Mouse (Mus musculus): ENCODE measurements around the gene Srgap1.

The Srgap1 gene

DNA sequence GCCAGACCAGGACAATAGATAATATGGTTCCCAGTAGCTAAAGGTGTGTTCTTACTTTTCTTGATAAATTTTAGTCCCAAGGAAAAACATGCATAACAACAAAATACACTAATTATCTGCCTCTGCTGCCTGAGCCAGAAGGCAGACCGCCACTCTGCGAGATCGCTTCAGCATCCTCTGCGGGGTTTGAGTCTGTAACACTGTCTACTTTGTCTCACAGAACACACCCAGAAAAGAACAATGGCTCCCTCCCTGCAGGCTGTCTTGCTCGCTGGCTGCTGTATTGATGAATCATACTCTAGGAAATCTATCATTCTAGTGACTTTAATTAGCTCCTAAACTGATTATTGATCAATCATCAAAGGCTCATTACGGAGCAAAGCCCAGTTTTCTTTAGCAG lies 164.7 kb downstream of the Srgap1 start:
- no peak for DNase-seq (ENCODE audit: low spot score)

- no peak for DNase-seq (ENCODE audit: low spot score)
These were observed 168.3 kb downstream of the Srgap1 start for GRCm38 (mm10) chr10:121878855-121879254.

DNA sequence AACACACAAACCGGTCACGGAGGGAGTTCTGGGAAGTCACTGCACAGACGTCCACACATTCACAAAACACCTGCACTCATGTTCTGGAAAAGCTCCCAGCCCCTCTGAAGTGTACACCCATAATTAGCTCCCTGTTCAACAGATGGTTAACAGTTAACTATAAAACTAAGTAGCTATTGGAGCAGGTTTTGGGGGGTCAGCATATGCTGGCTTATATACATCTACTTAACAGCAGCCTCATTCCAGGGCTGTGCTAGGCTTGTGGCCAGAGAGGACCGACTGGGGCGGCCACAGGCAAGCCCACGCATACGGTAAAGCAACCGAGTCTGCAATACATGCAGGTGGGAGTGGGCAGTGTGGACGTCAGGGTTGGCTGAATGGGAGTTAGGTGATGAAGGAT lies 169.2 kb downstream of the Srgap1 start:
- no peak for DNase-seq (ENCODE audit: low spot score)

- no peak for DNase-seq (ENCODE audit: low spot score)
These were observed 174.0 kb downstream of the Srgap1 start for GRCm38 (mm10) chr10:121873063-121873489.

DNA sequence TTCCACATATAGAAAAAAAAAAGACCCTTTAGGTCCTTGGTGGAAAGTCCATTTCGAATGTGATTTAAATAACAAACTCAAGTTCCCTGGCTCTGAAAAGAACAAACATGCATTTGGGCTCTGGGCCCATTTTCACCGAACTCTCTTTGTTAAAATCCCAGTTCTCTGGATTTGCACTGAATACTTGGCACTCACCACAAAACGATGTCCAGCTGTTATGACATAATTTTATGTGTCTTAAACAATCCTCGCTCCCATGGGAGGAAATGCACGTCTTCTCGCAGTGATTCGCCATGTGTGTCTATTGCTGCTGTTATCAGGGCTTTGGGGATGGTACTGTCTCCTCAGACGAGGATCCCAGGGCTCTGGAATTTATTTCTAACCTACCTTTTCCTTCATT lies 177.2 kb downstream of the Srgap1 start:
- no peak for DNase-seq (ENCODE audit: low spot score)

DNA sequence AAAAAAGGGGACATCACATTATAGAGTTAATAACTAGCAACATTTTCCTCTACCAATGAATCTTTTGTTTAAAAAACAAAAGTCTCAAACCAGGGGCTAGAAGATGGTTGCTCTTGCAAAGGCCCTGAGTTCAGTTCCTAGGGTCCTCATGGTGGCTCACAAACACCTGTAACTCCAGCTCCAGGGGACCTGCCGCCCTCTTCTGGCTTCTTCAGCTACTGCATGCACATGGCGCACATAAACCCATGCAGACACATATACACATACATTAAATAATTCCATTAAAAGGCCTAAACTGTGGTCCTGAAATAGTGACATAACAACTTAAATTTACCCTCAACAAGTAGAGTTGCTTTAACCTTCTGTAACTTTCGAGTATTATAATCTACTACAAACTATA lies 178.9 kb downstream of the Srgap1 start:
- DNase-seq (ENCODE audit: low spot score), result no peak

- no peak for DNase-seq (ENCODE audit: low spot score)
These were observed 181.4 kb downstream of the Srgap1 start for GRCm38 (mm10) chr10:121865503-121866239.

GRCm38 (mm10) chr10:121860924-121861323 lies 186.2 kb downstream of the Srgap1 start:
- DNase-seq (ENCODE audit: low spot score), result no peak

- no peak for DNase-seq (ENCODE audit: low spot score)
These were observed 187.1 kb downstream of the Srgap1 start for GRCm38 (mm10) chr10:121859803-121860571.

- no peak for DNase-seq (ENCODE audit: low spot score)
These were observed 188.2 kb downstream of the Srgap1 start for GRCm38 (mm10) chr10:121858911-121859310.

DNA sequence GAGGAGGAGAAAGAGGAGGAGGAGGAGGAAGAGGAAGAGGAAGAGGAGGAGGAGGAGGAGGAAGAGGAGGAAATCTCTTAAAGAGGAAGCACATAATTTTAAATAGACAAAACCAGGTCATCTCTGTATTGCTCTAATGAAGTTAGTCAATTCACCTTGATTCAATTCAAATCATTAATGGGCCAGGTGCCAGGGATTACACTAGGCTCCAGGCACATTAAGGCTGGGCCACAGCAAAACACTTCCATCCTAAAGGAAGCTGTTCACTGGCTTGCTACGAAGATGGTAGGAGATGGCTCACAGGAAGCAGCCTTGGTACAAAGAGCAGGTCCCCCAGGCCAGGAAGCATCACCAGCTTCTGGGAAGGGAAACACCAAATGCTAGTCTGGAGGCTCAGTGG lies 189.0 kb downstream of the Srgap1 start:
- DNase-seq (ENCODE audit: low spot score), result no peak

DNA sequence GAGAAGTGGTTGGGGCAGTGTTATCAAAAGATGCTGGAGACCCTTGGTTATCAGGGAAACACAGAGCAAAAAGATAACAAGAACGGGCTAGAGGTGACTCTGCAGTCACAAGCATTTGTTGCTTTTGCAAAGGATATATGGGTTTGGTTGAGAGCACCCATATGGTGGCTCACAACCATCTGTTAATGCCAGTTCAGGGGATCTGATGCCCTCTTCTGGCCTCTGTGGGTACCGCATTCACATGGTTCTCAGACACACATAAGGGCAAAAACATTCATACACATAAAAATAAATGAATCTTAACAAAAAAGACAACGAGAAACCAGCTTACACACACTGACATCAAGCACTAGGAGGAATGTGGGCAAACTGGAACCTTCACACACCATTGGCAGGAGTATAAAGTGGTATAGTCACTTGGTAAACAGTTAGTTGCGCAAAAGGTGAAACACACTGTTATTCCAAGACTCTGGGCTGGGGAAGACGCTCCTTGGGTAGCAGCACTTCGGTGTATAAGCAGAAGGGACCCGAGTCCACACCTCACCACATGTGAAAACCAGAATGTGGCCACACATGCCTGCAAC lies 191.2 kb downstream of the Srgap1 start:
- DNase-seq (ENCODE audit: low spot score), result peak; percentile 12

DNA sequence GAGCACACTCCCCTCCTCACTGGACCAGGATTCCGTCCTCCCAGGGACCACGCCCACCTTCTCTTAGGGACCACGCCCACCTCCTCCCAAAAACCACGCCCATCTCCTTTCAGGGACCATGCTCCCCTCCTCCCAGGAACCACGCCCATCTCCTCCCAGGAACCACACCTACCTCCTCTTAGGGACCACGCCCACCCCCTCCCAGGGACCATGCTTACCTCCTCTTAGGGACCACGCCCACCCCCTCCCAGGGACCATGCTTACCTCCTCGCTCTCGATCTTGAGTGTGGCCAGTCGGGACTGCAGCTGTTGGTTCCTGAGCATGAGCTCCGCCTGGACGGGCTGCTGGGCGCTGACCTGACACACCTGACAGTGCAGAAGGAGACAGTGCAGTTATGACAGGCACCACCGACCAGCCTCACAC lies 193.7 kb downstream of the Srgap1 start:
- DNase-seq (ENCODE audit: low spot score), result no peak

- DNase-seq (ENCODE audit: low spot score), result no peak
These were observed 197.6 kb downstream of the Srgap1 start for GRCm38 (mm10) chr10:121849496-121849895.

GRCm38 (mm10) chr10:121845677-121846076 lies 201.4 kb downstream of the Srgap1 start:
- no peak for DNase-seq (ENCODE audit: low spot score)

DNA sequence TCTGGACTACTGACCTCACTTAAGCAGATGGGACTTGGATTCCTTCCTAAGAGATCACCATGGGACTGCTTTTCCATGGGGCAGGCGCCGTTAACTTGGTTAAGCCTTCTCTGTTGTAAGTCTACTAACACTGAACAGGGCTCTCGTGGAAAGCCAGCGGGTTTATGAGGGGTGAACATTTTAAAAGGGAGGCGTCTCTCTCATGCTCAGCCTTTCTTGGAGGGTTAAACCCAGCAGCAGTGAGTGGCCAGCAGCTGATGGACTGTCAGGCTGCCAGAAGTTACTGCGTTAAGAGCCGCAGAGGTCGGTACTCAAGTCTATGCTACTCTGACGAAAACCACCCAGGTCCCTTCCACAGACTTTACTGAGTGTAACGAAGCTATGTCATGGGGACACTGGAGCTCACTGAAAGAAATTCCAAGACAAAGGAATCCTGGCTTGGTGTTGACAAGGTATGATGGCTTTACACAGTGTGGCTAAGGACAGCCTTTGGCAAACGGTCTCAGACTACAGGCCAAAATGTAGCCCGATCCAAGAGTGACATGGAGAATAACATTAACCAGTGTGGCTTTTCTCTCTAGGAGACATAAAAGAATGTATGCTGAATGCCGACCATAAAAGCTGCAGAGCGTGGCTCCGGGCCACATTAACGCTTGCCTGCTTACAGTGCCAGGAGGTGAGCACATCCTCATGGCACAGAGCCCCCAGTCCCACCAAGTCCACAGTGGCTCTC lies 209.8 kb downstream of the Srgap1 start:
- peak; percentile 52 for DNase-seq (ENCODE audit: low spot score)

- peak; percentile 78 for DNase-seq (ENCODE audit: low spot score)
These were observed 210.5 kb downstream of the Srgap1 start for GRCm38 (mm10) chr10:121836507-121837165.

DNA sequence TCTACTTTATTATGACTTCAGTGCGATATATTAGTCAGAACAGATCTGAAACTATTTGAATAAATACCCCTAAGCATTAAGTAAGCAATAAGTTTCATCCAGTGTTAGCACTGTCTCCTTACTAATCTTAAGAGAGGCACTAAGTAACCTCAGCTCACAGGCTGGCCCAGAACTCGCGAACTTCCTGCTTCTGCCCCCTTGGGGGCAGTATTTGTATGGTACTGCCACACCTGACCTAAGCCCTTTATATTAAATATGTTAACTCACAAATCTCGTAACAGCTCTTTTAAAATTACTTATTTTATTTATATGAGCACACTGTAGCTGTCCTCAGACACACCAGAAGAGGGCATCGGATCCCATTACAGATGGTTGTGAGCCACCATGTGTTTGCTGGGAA lies 213.7 kb downstream of the Srgap1 start:
- no peak for DNase-seq (ENCODE audit: low spot score)

GRCm38 (mm10) chr10:121830335-121831307 lies 216.5 kb downstream of the Srgap1 start:
- no peak for DNase-seq (ENCODE audit: low spot score)

DNA sequence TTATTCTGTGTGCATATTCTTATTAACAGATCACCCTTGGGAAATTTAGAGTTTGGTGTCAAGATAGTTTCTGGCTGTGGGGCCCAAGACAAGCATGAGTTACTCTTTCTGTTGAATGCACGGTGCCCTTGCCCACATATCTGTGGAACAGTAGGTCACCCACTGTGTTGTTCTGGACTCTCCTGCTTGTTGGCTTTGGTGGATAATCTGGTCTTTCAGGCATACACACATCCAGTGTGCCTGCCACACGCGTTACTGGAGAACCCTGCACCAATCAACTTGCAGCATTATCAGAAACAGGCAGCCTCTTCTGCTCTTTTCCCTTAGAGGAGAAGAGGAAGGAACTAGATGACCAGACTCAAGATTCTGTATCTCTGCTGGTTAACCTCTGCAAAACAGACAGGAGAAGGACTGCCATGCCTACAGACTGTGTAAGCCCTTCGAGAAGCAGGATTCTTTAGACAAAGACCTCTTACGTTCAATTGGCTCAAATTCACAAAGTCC lies 217.3 kb downstream of the Srgap1 start:
- DNase-seq (ENCODE audit: low spot score), result no peak

Measured in urinary bladder, postnatal 14 days (tissue).